Mouse (Mus musculus): ENCODE measurements around the gene Aars2. TPM values are rescaled to one million over a fixed set of nuclear protein-coding genes. Genes with fewer than 3 reads are reported as not detected.
A peak's percentile ranks its signal among the peaks of the same experiment; 100 is the strongest.

The Aars2 gene
- polyA plus RNA-seq (2011; ENCODE audit: insufficient read depth, insufficient read length, low replicate concordance, missing spikeins): 3.7 and 10.1 TPM in 2 replicates

DNA sequence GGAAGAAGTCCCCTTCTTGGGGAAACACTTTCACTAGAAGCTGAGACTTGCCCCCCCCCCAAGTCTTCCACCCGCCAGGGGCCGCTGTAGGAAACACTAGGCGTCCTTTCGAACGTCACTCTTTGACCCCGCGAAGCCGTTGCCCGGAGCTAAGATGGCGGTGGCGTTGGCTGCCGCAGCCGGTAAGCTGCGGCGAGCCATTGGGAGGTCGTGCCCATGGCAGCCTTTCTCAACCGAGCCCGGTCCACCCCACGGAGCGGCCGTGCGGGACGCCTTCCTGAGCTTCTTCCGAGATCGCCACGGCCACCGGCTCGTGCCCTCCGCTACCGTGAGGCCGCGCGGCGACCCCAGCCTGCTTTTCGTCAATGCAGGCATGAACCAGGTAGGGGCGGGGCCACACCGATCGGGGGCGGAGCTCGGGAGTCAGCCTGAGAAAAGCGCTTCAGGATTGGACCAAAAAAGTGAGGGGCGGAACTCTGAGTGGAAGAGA lies at the start of gene Aars2:
Gene Aars2, plus strand, starts transcription at position 142 of the 490 bp plus-strand sequence.
- H3K4me3 ChIP-seq (replicated peaks; ENCODE audit: control insufficient read depth, low read depth, low read length): peak within 1 kb of the TSS; percentile 92
- peak within 1 kb of the TSS; percentile 57 for H3K27ac ChIP-seq (ENCODE audit: control insufficient read depth, insufficient read depth, low read depth, low read length, poor library complexity)
- under 1% methylated on average over 42 of the region's 42 CpGs for WGBS
- TF ChIP-seq POLR2A (IDR thresholded peaks at IDR 0.05; ENCODE audit: borderline replicate concordance, control insufficient read depth, low read depth, low read length) (peak; percentile 67; the same call in 1 of the 2 replicates), CTCF (IDR thresholded peaks at IDR 0.05; ENCODE audit: control insufficient read depth, insufficient read depth, low read length) (peak; percentile 76)
- no peaks in the 10 kb centered on the region for H3K4me1 ChIP-seq (ENCODE audit: control insufficient read depth, insufficient read depth, low read length)

DNA sequence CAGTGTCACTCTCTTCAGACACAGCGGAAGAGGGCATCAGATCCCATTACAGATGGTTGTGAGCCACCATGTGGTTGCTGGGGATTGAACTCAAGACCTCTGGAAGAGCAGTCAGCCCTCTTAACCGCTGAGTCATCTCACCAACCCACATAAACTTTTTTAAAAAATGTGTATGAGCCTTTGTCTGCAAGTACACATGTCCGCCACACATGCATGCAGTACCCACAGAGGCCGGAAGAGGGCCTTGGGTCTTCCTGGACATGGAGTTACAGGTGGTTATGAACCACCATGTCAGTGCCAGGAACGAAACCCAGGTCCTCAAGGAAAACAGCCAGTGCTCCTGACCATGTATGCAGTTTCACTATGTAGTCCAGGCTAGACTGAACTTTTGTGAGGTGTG lies 49.2 kb upstream of the Aars2 start:
- TF ChIP-seq CTCF (IDR thresholded peaks at IDR 0.05; ENCODE audit: control insufficient read depth, insufficient read depth, low read length) (peak; percentile 18; the same call in 1 of the 2 replicates), POLR2A (IDR thresholded peaks at IDR 0.05; ENCODE audit: borderline replicate concordance, control insufficient read depth, low read depth, low read length) (no peak)
- WGBS: 78% methylated on average over 5 of the region's 5 CpGs
- Histone ChIP-seq H3K27ac (ENCODE audit: control insufficient read depth, insufficient read depth, low read depth, low read length, poor library complexity) (no peak overlapping the region), H3K4me1 (ENCODE audit: control insufficient read depth, insufficient read depth, low read length) (no peaks in the 10 kb centered on the region), H3K4me3 (replicated peaks; ENCODE audit: control insufficient read depth, low read depth, low read length) (no peak overlapping the region)

DNA sequence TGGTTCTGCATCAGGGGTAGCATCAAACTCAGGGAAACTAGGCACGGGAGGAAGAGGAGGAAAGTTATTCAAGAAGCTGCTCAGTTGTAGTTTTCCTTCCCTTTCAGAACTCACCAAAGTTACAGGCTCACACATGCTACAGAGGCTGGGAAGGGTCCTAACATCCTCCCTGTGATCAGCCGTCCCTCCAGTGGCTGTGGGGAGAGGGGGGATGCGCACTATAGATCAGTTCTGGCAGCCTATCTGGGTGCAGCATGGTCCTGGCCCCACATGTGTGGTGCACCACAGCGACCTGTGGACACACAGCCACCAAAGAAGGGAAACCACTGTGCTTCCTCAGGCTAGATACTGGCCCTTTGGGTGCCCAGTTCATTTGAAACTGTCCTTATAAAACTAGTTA lies 48.1 kb upstream of the Aars2 start:
- Histone ChIP-seq H3K27ac (ENCODE audit: control insufficient read depth, insufficient read depth, low read depth, low read length, poor library complexity) (no peak overlapping the region), H3K4me3 (replicated peaks; ENCODE audit: control insufficient read depth, low read depth, low read length) (no peak overlapping the region), H3K4me1 (ENCODE audit: control insufficient read depth, insufficient read depth, low read length) (no peaks in the 10 kb centered on the region)
- no peak for TF ChIP-seq POLR2A (IDR thresholded peaks at IDR 0.05; ENCODE audit: borderline replicate concordance, control insufficient read depth, low read depth, low read length)
- no peak for TF ChIP-seq CTCF (IDR thresholded peaks at IDR 0.05; ENCODE audit: control insufficient read depth, insufficient read depth, low read length)
- 65% methylated on average over 4 of the region's 4 CpGs for WGBS

DNA sequence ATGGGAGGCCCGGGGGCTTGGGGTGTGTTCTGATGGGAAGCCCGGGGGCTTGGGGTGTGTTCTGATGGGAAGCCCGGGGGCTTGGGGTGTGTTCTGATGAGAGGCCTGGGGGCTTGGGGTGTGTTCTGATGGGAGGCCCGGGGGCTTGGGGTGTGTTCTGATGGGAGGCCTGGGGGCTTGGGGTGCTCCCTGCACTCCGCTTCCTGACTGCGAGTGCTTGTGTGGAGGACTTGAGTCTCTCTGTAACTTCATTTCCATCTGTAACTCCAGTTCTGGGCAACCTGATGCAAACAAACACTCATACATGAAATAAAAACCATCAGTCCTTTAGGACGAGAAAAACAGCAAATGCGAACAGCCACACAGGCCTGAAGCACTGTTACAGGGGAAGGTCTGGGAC lies 47.6 kb upstream of the Aars2 start:
- H3K27ac ChIP-seq (ENCODE audit: control insufficient read depth, insufficient read depth, low read depth, low read length, poor library complexity): no peak overlapping the region
- no peaks in the 10 kb centered on the region for H3K4me1 ChIP-seq (ENCODE audit: control insufficient read depth, insufficient read depth, low read length)
- H3K4me3 ChIP-seq (replicated peaks; ENCODE audit: control insufficient read depth, low read depth, low read length): no peak overlapping the region
- TF ChIP-seq POLR2A (IDR thresholded peaks at IDR 0.05; ENCODE audit: borderline replicate concordance, control insufficient read depth, low read depth, low read length) (no peak), CTCF (IDR thresholded peaks at IDR 0.05; ENCODE audit: control insufficient read depth, insufficient read depth, low read length) (no peak)
- WGBS: 76% methylated on average over 8 of the region's 8 CpGs

GRCm38 (mm10) chr17:45462506-45462905 lies 44.1 kb upstream of the Aars2 start:
- Histone ChIP-seq H3K4me1 (ENCODE audit: control insufficient read depth, insufficient read depth, low read length) (no peaks in the 10 kb centered on the region), H3K4me3 (replicated peaks; ENCODE audit: control insufficient read depth, low read depth, low read length) (no peak overlapping the region), H3K27ac (ENCODE audit: control insufficient read depth, insufficient read depth, low read depth, low read length, poor library complexity) (no peak overlapping the region)
- WGBS: 84% methylated on average over 4 of the region's 4 CpGs
- TF ChIP-seq POLR2A (IDR thresholded peaks at IDR 0.05; ENCODE audit: borderline replicate concordance, control insufficient read depth, low read depth, low read length) (no peak), CTCF (IDR thresholded peaks at IDR 0.05; ENCODE audit: control insufficient read depth, insufficient read depth, low read length) (no peak)

DNA sequence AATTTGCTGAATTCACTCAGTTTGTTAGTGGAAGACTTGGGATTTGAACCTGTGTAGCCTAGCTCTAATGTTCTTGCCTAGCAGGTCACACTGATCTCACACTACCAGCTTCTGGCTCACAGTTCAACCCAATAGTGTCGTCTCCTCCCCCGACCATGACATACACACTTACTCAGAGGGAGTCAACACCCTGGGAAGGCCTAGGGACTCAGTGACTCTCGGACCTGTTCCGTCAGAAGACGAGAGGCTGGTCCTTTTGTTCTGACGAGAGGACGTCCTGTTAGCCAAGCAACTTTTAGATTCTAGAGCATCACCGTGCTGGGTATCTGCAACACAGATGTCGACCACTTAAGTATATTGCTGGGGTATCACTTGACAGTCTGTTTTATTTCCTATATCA lies 42.4 kb upstream of the Aars2 start:
- no peaks in the 10 kb centered on the region for H3K4me1 ChIP-seq (ENCODE audit: control insufficient read depth, insufficient read depth, low read length)
- H3K27ac ChIP-seq (ENCODE audit: control insufficient read depth, insufficient read depth, low read depth, low read length, poor library complexity): no peak overlapping the region
- H3K4me3 ChIP-seq (replicated peaks; ENCODE audit: control insufficient read depth, low read depth, low read length): no peak overlapping the region
- WGBS: 83% methylated on average over 9 of the region's 9 CpGs
- TF ChIP-seq POLR2A (IDR thresholded peaks at IDR 0.05; ENCODE audit: borderline replicate concordance, control insufficient read depth, low read depth, low read length) (no peak), CTCF (IDR thresholded peaks at IDR 0.05; ENCODE audit: control insufficient read depth, insufficient read depth, low read length) (no peak)

GRCm38 (mm10) chr17:45466701-45467100 lies 39.9 kb upstream of the Aars2 start:
- TF ChIP-seq POLR2A (IDR thresholded peaks at IDR 0.05; ENCODE audit: borderline replicate concordance, control insufficient read depth, low read depth, low read length) (no peak), CTCF (IDR thresholded peaks at IDR 0.05; ENCODE audit: control insufficient read depth, insufficient read depth, low read length) (no peak)
- Histone ChIP-seq H3K4me3 (replicated peaks; ENCODE audit: control insufficient read depth, low read depth, low read length) (no peak overlapping the region), H3K4me1 (ENCODE audit: control insufficient read depth, insufficient read depth, low read length) (no peaks in the 10 kb centered on the region), H3K27ac (ENCODE audit: control insufficient read depth, insufficient read depth, low read depth, low read length, poor library complexity) (no peak overlapping the region)
- 55% methylated on average over 2 of the region's 2 CpGs for WGBS

GRCm38 (mm10) chr17:45468302-45468701 lies 38.3 kb upstream of the Aars2 start:
- 82% methylated on average over 5 of the region's 5 CpGs for WGBS
- no peak overlapping the region for H3K27ac ChIP-seq (ENCODE audit: control insufficient read depth, insufficient read depth, low read depth, low read length, poor library complexity)
- TF ChIP-seq CTCF (IDR thresholded peaks at IDR 0.05; ENCODE audit: control insufficient read depth, insufficient read depth, low read length): no peak
- no peak for TF ChIP-seq POLR2A (IDR thresholded peaks at IDR 0.05; ENCODE audit: borderline replicate concordance, control insufficient read depth, low read depth, low read length)
- H3K4me3 ChIP-seq (replicated peaks; ENCODE audit: control insufficient read depth, low read depth, low read length): no peak overlapping the region
- no peaks in the 10 kb centered on the region for H3K4me1 ChIP-seq (ENCODE audit: control insufficient read depth, insufficient read depth, low read length)

- WGBS: 67% methylated on average over 7 of the region's 7 CpGs
- no peak overlapping the region for H3K4me3 ChIP-seq (replicated peaks; ENCODE audit: control insufficient read depth, low read depth, low read length)
- no peaks in the 10 kb centered on the region; the same call in 1 of the 2 replicates for H3K4me1 ChIP-seq (ENCODE audit: control insufficient read depth, insufficient read depth, low read length)
- TF ChIP-seq CTCF (IDR thresholded peaks at IDR 0.05; ENCODE audit: control insufficient read depth, insufficient read depth, low read length) (no peak), POLR2A (IDR thresholded peaks at IDR 0.05; ENCODE audit: borderline replicate concordance, control insufficient read depth, low read depth, low read length) (no peak)
- H3K27ac ChIP-seq (ENCODE audit: control insufficient read depth, insufficient read depth, low read depth, low read length, poor library complexity): no peak overlapping the region
These were observed 35.9 kb upstream of the Aars2 start for GRCm38 (mm10) chr17:45470726-45471125.

Data from bone marrow, adult 2 months (tissue).